ENCODE assay signal across 8 mouse cellular contexts in the genomic region with DNA sequence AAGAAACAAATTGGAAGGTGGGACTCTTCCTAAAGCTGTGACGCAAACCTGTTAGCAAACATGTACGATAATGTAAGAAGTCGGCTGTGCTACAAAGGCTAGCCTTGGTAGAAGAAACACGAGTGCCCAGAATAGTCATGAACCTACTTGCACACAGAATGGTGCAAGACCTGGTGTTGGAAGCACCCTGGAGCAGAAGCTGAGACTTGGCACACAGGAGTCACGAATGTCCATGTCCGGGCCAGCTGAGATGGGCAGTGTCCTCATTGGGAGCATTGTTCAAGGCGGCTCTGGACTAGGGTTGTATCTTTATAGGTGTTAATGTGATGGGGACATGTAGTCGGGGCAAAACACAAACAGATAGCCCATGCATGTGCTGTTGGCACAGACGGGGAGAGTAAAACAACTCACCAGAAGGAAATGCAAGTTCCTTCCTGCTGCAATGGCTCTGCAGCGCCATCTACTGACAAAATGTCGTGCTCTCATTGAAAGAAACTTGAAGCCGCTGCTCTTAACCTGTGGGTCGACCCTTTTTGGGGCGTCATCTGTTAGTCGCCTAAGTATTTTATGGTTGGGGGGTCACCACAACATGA. TPM values are rescaled to one million over a fixed set of nuclear protein-coding genes. Genes with fewer than 3 reads are reported as not detected.
DNase-seq lines count a peak whose midpoint lies in the region; ATAC-seq and TF ChIP-seq lines count a peak whose summit lies in the region.

No protein-coding gene starts in this region.

- no peaks in the 10 kb centered on the region for H3K36me3 ChIP-seq in heart, embryonic 10.5 days

- no peaks in the 10 kb centered on the region for H3K4me1 ChIP-seq in heart, embryonic 10.5 days

- TF ChIP-seq CTCF in Patski (IDR thresholded peaks at IDR 0.05), result peak; percentile 39

- no peaks in the 10 kb centered on the region for H3K9me3 ChIP-seq in heart, embryonic 10.5 days

- POLR2A ChIA-PET in Patski (lab: Charles Lee), result no interaction called here

- H3K27me3 ChIP-seq in Patski, result no peaks in the 10 kb centered on the region
- H3K27me3 ChIP-seq in heart, embryonic 10.5 days (ENCODE audit: insufficient read depth, poor library complexity, severe bottlenecking), result no peaks in the 10 kb centered on the region

- no peak overlapping the region for H3K4me3 ChIP-seq in heart, embryonic 10.5 days

- 31% methylated on average over 15 of the region's 15 CpGs for WGBS in heart, embryonic 10.5 days

- CTCF ChIA-PET in Patski (lab: Charles Lee), result interaction anchor here (0.8 to 1.3 kb wide), 2 partner anchors 16 to 69 kb away, joined by 3 to 4 read pairs; no protein-coding TSS in a partner anchor

- ATAC-seq in Patski, result no peak

- DNase-seq in gastrocnemius, adult 18-20 months (ENCODE audit: low spot score), result peak; percentile 30
- DNase-seq in gastrocnemius, postnatal 25 days, result no peak
- DNase-seq in Patski (ENCODE audit: low read depth, low spot score), result no peak
- peak; percentile 85 to 88 for DNase-seq in cerebellum, postnatal 14 days
- peak; percentile 85 for DNase-seq in heart, embryonic 10.5 days (ENCODE audit: low spot score)
- DNase-seq in kidney, postnatal 36 days, result peak; percentile 16 to 81
- peak; percentile 70 for DNase-seq in lung, postnatal 36 days
- peak; percentile 36 for DNase-seq in skeletal muscle tissue, adult 2 months (ENCODE audit: low read depth, low spot score)

- in situ Hi-C loops in Patski (cut with MboI; ENCODE audit: low pct_unique_long_range_greater_than_20kb), result loop anchor here (10.0 to 25.0 kb wide), 5 partner anchors 65 to 1728 kb away; no protein-coding TSS in a partner anchor

- H3K27ac ChIP-seq in heart, embryonic 10.5 days, result no peak overlapping the region

RNA-seq across cellular contexts. Expression of a gene that starts 15.2 kb away (rescaled TPM):
- total RNA-seq in gastrocnemius, adult 18-20 months (2021), result 1 to 10 TPM in 1 of 2 experiments, under 1 TPM in 1; 0.91 to 1.7 TPM
- 1 to 10 TPM; 1.5 to 2.2 TPM for total RNA-seq in gastrocnemius, postnatal 25 days (2021)
- 1.0 TPM for polyA plus RNA-seq in Patski (2021)
- 14.8 and 25.8 TPM in 2 replicates for polyA plus RNA-seq in heart, embryonic 10.5 days (2016; fragmentation: Nextera tagmentation; extraction: Ambion mirVana)

RNA-seq across cellular contexts. Expression of a gene that starts 41.8 kb away (rescaled TPM):
- total RNA-seq in gastrocnemius, adult 18-20 months (2021), result under 1 TPM; 0.53 to 0.66 TPM
- total RNA-seq in gastrocnemius, postnatal 25 days (2021), result under 1 TPM; 0.38 to 0.48 TPM
- 1.4 TPM for polyA plus RNA-seq in Patski (2021)
- 13.7 and 15.7 TPM in 2 replicates for polyA plus RNA-seq in heart, embryonic 10.5 days (2016; fragmentation: Nextera tagmentation; extraction: Ambion mirVana)

RNA-seq across cellular contexts. Expression of a gene that starts 55.0 kb away (rescaled TPM):
- under 1 TPM in 1 of 2 experiments, not detected in 1; 0.05 TPM for total RNA-seq in gastrocnemius, adult 18-20 months (2021)
- under 1 TPM in 1 of 2 experiments, not detected in 1; 0.03 TPM for total RNA-seq in gastrocnemius, postnatal 25 days (2021)
- polyA plus RNA-seq in Patski (2021), result not detected
- 1.8 and 3.4 TPM in 2 replicates for polyA plus RNA-seq in heart, embryonic 10.5 days (2016; fragmentation: Nextera tagmentation; extraction: Ambion mirVana)

Comparison
In these comparisons a context has a peak if more than half of its experiments do, and no peak if none do; other contexts are left out.
1. DNase-seq: peak in gastrocnemius, adult 18-20 months (single experiment), cerebellum, postnatal 14 days (2 of 2), heart, embryonic 10.5 days (single experiment), kidney, postnatal 36 days (2 of 2), lung, postnatal 36 days (single experiment) and skeletal muscle tissue, adult 2 months (single experiment); none in gastrocnemius, postnatal 25 days (single experiment) and Patski (single experiment).